Mouse (Mus musculus): ENCODE results near the gene Spag8. TPM values are rescaled to one million over a fixed set of nuclear protein-coding genes. Genes with fewer than 3 reads are reported as not detected.

The Spag8 gene
- polyA plus RNA-seq, 1 experiment, result 0.04 TPM

DNA sequence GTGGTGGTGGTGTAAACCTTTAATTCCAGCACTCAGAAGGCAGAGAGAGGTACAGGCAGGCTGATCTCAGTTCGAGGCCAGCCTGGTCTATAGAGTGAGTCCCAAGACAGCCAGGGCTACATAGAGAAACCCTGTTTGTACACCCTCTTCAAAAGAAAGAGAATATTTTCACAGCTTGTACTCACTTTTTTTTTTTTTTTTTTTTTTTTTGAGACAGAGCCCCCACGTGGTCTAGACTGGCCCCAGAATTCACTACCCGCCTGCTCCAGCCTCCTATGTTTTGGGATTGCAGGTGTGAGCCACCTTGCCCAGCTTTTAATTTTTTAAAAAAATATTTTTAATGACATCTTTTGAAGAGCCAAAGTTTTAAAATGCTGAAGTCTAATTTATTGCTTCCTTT is 49.3 kb downstream of the Spag8 start:
- Histone ChIP-seq H3K79me2 (ENCODE audit: control insufficient read depth, insufficient read depth) (no peaks in the 10 kb centered on the region), H3K4me3 (ENCODE audit: insufficient read depth, poor library complexity, severe bottlenecking) (no peak overlapping the region), H3ac (ENCODE audit: control insufficient read depth, insufficient read length, low read depth) (no peak overlapping the region), H3K36me3 (ENCODE audit: control insufficient read depth, insufficient read depth) (no peaks in the 10 kb centered on the region), H3K79me3 (ENCODE audit: low read depth) (no peaks in the 10 kb centered on the region), H3K27me3 (ENCODE audit: control insufficient read depth, insufficient read depth, insufficient read length) (no peaks in the 10 kb centered on the region)
- no peak for TF ChIP-seq USF1 (IDR thresholded peaks at IDR 0.05; ENCODE audit: low read depth)
- no peak for TF ChIP-seq FOSL1 (IDR thresholded peaks at IDR 0.05; ENCODE audit: insufficient read depth, low read length, poor library complexity, severe bottlenecking)
- TF ChIP-seq CTCF (IDR thresholded peaks at IDR 0.05; ENCODE audit: control insufficient read depth, insufficient read depth, insufficient read length), result no peak
- TF ChIP-seq CEBPB (IDR thresholded peaks at IDR 0.05; ENCODE audit: low read depth), result no peak
- no peak for TF ChIP-seq MYOG (IDR thresholded peaks at IDR 0.05; ENCODE audit: control insufficient read depth, extremely low read depth, insufficient read length)
- TF ChIP-seq MYOD1 (IDR thresholded peaks at IDR 0.05; ENCODE audit: control insufficient read depth, insufficient read length, low read depth), result no peak
- TF ChIP-seq MAX (IDR thresholded peaks at IDR 0.05), result no peak

Small RNA genes lying within 50 kb of the gene (microRNA-seq; reads per million reads assigned to microRNA genes)
- not detected for gene Gm25262 (ENCODE audit: borderline microRNAs expressed)

Other genes with a start within 250 kb of the Spag8 start
- 0.06 TPM for gene Fam166b, start 224.5 kb downstream of the Spag8 start, polyA plus RNA-seq (2012; fragmentation: generic; extraction: Trizol)
- 28.9 TPM for gene Tesk1, start 211.7 kb downstream of the Spag8 start, polyA plus RNA-seq (2012; fragmentation: generic; extraction: Trizol)
- gene Cd72, start 199.0 kb downstream of the Spag8 start, polyA plus RNA-seq (2012; fragmentation: generic; extraction: Trizol), result 1.5 TPM
- not detected for gene Sit1, start 169.9 kb downstream of the Spag8 start, polyA plus RNA-seq (2012; fragmentation: generic; extraction: Trizol)
- gene Ccdc107, start 160.7 kb downstream of the Spag8 start, polyA plus RNA-seq (2012; fragmentation: generic; extraction: Trizol), result 58.9 TPM
- gene Arhgef39, start 153.9 kb downstream of the Spag8 start, polyA plus RNA-seq (2012; fragmentation: generic; extraction: Trizol), result 11.7 TPM
- gene Car9, start 146.6 kb downstream of the Spag8 start, polyA plus RNA-seq (2012; fragmentation: generic; extraction: Trizol), result 0.67 TPM
- 622 TPM for gene Tpm2, start 129.8 kb downstream of the Spag8 start, polyA plus RNA-seq (2012; fragmentation: generic; extraction: Trizol)
- 52.4 TPM for gene Creb3, start 91.3 kb downstream of the Spag8 start, polyA plus RNA-seq (2012; fragmentation: generic; extraction: Trizol)
- gene Tln1, start 90.9 kb downstream of the Spag8 start, polyA plus RNA-seq (2012; fragmentation: generic; extraction: Trizol), result 158 TPM
- gene Rgp1, start 74.9 kb downstream of the Spag8 start, polyA plus RNA-seq (2012; fragmentation: generic; extraction: Trizol), result 22.6 TPM
- gene Gba2, start 74.7 kb downstream of the Spag8 start, polyA plus RNA-seq (2012; fragmentation: generic; extraction: Trizol), result 6.0 TPM
- not detected for gene Msmp, start 69.1 kb downstream of the Spag8 start, polyA plus RNA-seq (2012; fragmentation: generic; extraction: Trizol)
- 7.3 TPM for gene Npr2, start 21.7 kb downstream of the Spag8 start, polyA plus RNA-seq (2012; fragmentation: generic; extraction: Trizol)
- gene Hint2, start 2.9 kb upstream of the Spag8 start, polyA plus RNA-seq (2012; fragmentation: generic; extraction: Trizol), result 48.0 TPM
- gene Tmem8b, start 15.4 kb upstream of the Spag8 start, polyA plus RNA-seq (2012; fragmentation: generic; extraction: Trizol), result 0.16 TPM
- 1.4 TPM for gene Fam221b, start 15.6 kb upstream of the Spag8 start, polyA plus RNA-seq (2012; fragmentation: generic; extraction: Trizol)
- gene Olfr70, start 47.2 kb upstream of the Spag8 start, polyA plus RNA-seq (2012; fragmentation: generic; extraction: Trizol), result not detected
- not detected for gene Olfr71, start 56.7 kb upstream of the Spag8 start, polyA plus RNA-seq (2012; fragmentation: generic; extraction: Trizol)
- gene Hrct1, start 73.6 kb upstream of the Spag8 start, polyA plus RNA-seq (2012; fragmentation: generic; extraction: Trizol), result 5.0 TPM
- 0.11 TPM for gene Spaar, start 76.4 kb upstream of the Spag8 start, polyA plus RNA-seq (2012; fragmentation: generic; extraction: Trizol)
- not detected for gene Olfr159, start 117.4 kb upstream of the Spag8 start, polyA plus RNA-seq (2012; fragmentation: generic; extraction: Trizol)
- gene Olfr156, start 170.3 kb upstream of the Spag8 start, polyA plus RNA-seq (2012; fragmentation: generic; extraction: Trizol), result not detected
- gene Olfr157, start 186.6 kb upstream of the Spag8 start, polyA plus RNA-seq (2012; fragmentation: generic; extraction: Trizol), result not detected
- not detected for gene Olfr155, start 198.0 kb upstream of the Spag8 start, polyA plus RNA-seq (2012; fragmentation: generic; extraction: Trizol)
- gene Reck, start 221.9 kb upstream of the Spag8 start, polyA plus RNA-seq (2012; fragmentation: generic; extraction: Trizol), result 0.61 TPM

Measured in C2C12 (cell line).